Mouse (Mus musculus): ENCODE data around the gene Zfp324. TPM values are rescaled to one million over a fixed set of nuclear protein-coding genes. Genes with fewer than 3 reads are reported as not detected.

Gene Zfp324
- polyA plus RNA-seq, 2 experiments: 9.5 to 9.8 TPM

GRCm38 (mm10) chr7:12985724-12986123, 20.1 kb downstream of the Zfp324 start:
- TF ChIP-seq POLR2A (IDR thresholded peaks at IDR 0.05; ENCODE audit: borderline replicate concordance, extremely low read depth, insufficient read depth, insufficient read length): no peak
- Histone ChIP-seq H3K4me3 (replicated peaks; ENCODE audit: low read length) (no peak overlapping the region), H3K36me3 (ENCODE audit: control insufficient read depth, insufficient read depth, low read length) (peaks cover 5% of the 10 kb centered on the region; the same call in 1 of the 2 replicates), H3K4me2 (replicated peaks; ENCODE audit: low read depth, low read length, severe bottlenecking) (no peak overlapping the region), H3K27ac (replicated peaks; ENCODE audit: low read depth, low read length) (no peak overlapping the region), H3K9me3 (ENCODE audit: control insufficient read depth, low read length) (no peaks in the 10 kb centered on the region), H3K9ac (ENCODE audit: low read depth, low read length, severe bottlenecking) (no peak overlapping the region), H3K4me1 (ENCODE audit: control insufficient read depth, insufficient read depth, low read length) (no peaks in the 10 kb centered on the region), H3K27me3 (ENCODE audit: control insufficient read depth, insufficient read depth, low read length) (no peaks in the 10 kb centered on the region)
- ATAC-seq (ENCODE audit: low FRiP score, low read depth) (no peak), DNase-seq (ENCODE audit: low spot score) (no peak)
- 72% methylated on average over 1 of the region's 1 CpGs for WGBS

GRCm38 (mm10) chr7:12986906-12987305, 21.3 kb downstream of the Zfp324 start:
- H3K27ac ChIP-seq (replicated peaks; ENCODE audit: low read depth, low read length): no peak overlapping the region
- no peak for TF ChIP-seq POLR2A (IDR thresholded peaks at IDR 0.05; ENCODE audit: borderline replicate concordance, extremely low read depth, insufficient read depth, insufficient read length)
- H3K4me3 ChIP-seq (replicated peaks; ENCODE audit: low read length): no peak overlapping the region
- no peak overlapping the region for H3K4me2 ChIP-seq (replicated peaks; ENCODE audit: low read depth, low read length, severe bottlenecking)
- no peaks in the 10 kb centered on the region for H3K9me3 ChIP-seq (ENCODE audit: control insufficient read depth, low read length)
- no peaks in the 10 kb centered on the region for H3K27me3 ChIP-seq (ENCODE audit: control insufficient read depth, insufficient read depth, low read length)
- DNase-seq (ENCODE audit: low spot score) (no peak), ATAC-seq (ENCODE audit: low FRiP score, low read depth) (no peak)
- 84% methylated on average over 8 of the region's 8 CpGs for WGBS
- H3K4me1 ChIP-seq (ENCODE audit: control insufficient read depth, insufficient read depth, low read length): no peaks in the 10 kb centered on the region
- H3K9ac ChIP-seq (ENCODE audit: low read depth, low read length, severe bottlenecking): no peak overlapping the region
- 0 out of 2 replicates have a peak, but pooled peaks cover 5% of the 10 kb centered on the region for H3K36me3 ChIP-seq (ENCODE audit: control insufficient read depth, insufficient read depth, low read length)

GRCm38 (mm10) chr7:12987409-12988189, 22.0 kb downstream of the Zfp324 start:
- ATAC-seq (ENCODE audit: low FRiP score, low read depth): no peak
- Histone ChIP-seq H3K4me2 (replicated peaks; ENCODE audit: low read depth, low read length, severe bottlenecking) (no peak overlapping the region), H3K27ac (replicated peaks; ENCODE audit: low read depth, low read length) (no peak overlapping the region), H3K4me3 (replicated peaks; ENCODE audit: low read length) (no peak overlapping the region), H3K9me3 (ENCODE audit: control insufficient read depth, low read length) (no peaks in the 10 kb centered on the region), H3K4me1 (ENCODE audit: control insufficient read depth, insufficient read depth, low read length) (no peaks in the 10 kb centered on the region), H3K36me3 (ENCODE audit: control insufficient read depth, insufficient read depth, low read length) (no peaks in the 10 kb centered on the region), H3K9ac (ENCODE audit: low read depth, low read length, severe bottlenecking) (no peak overlapping the region), H3K27me3 (ENCODE audit: control insufficient read depth, insufficient read depth, low read length) (no peaks in the 10 kb centered on the region)
- DNase-seq (ENCODE audit: low spot score): no peak
- TF ChIP-seq POLR2A (IDR thresholded peaks at IDR 0.05; ENCODE audit: borderline replicate concordance, extremely low read depth, insufficient read depth, insufficient read length): no peak
- WGBS: 87% methylated on average over 8 of the region's 8 CpGs

- TF ChIP-seq POLR2A (IDR thresholded peaks at IDR 0.05; ENCODE audit: borderline replicate concordance, extremely low read depth, insufficient read depth, insufficient read length): no peak
- Histone ChIP-seq H3K27ac (replicated peaks; ENCODE audit: low read depth, low read length) (no peak overlapping the region), H3K9ac (ENCODE audit: low read depth, low read length, severe bottlenecking) (no peak overlapping the region), H3K4me3 (replicated peaks; ENCODE audit: low read length) (no peak overlapping the region), H3K4me2 (replicated peaks; ENCODE audit: low read depth, low read length, severe bottlenecking) (no peak overlapping the region), H3K36me3 (ENCODE audit: control insufficient read depth, insufficient read depth, low read length) (no peaks in the 10 kb centered on the region), H3K27me3 (ENCODE audit: control insufficient read depth, insufficient read depth, low read length) (no peaks in the 10 kb centered on the region), H3K9me3 (ENCODE audit: control insufficient read depth, low read length) (no peaks in the 10 kb centered on the region), H3K4me1 (ENCODE audit: control insufficient read depth, insufficient read depth, low read length) (no peaks in the 10 kb centered on the region)
- ATAC-seq (ENCODE audit: low FRiP score, low read depth) (no peak), DNase-seq (ENCODE audit: low spot score) (no peak)
- 12% methylated on average over 3 of the region's 3 CpGs for WGBS
Measured at GRCm38 (mm10) chr7:12992222-12992621, 26.6 kb downstream of the Zfp324 start.

- DNase-seq (ENCODE audit: low spot score): no peak
- WGBS: 85% methylated on average over 10 of the region's 10 CpGs
- H3K9ac ChIP-seq (ENCODE audit: low read depth, low read length, severe bottlenecking): no peak overlapping the region
- TF ChIP-seq POLR2A (IDR thresholded peaks at IDR 0.05; ENCODE audit: borderline replicate concordance, extremely low read depth, insufficient read depth, insufficient read length): no peak
- no peak overlapping the region for H3K4me2 ChIP-seq (replicated peaks; ENCODE audit: low read depth, low read length, severe bottlenecking)
- no peak overlapping the region for H3K27ac ChIP-seq (replicated peaks; ENCODE audit: low read depth, low read length)
- no peaks in the 10 kb centered on the region for H3K36me3 ChIP-seq (ENCODE audit: control insufficient read depth, insufficient read depth, low read length)
- H3K9me3 ChIP-seq (ENCODE audit: control insufficient read depth, low read length): no peaks in the 10 kb centered on the region
- no peak overlapping the region for H3K4me3 ChIP-seq (replicated peaks; ENCODE audit: low read length)
- H3K4me1 ChIP-seq (ENCODE audit: control insufficient read depth, insufficient read depth, low read length): no peaks in the 10 kb centered on the region
- no peak for ATAC-seq (ENCODE audit: low FRiP score, low read depth)
- H3K27me3 ChIP-seq (ENCODE audit: control insufficient read depth, insufficient read depth, low read length): no peaks in the 10 kb centered on the region
Measured at GRCm38 (mm10) chr7:12993148-12993547, 27.5 kb downstream of the Zfp324 start.

Measured in limb, embryonic 14.5 days (tissue).